Mouse (Mus musculus) lung, postnatal 0 days (tissue): ENCODE results near the gene Scin.

Source experiments
- CTCF ChIP-seq: IDR thresholded peaks from 2 replicates; pipeline ENCODE4 v1.5.1; 2016; ENCODE audit warnings: antibody characterized with exemption, mild to moderate bottlenecking
- EP300 ChIP-seq: IDR thresholded peaks from 2 replicates; pipeline ENCODE4 v1.6.1; 2016; ENCODE audit warnings: antibody characterized with exemption, mild to moderate bottlenecking, control low read depth

- TF ChIP-seq CTCF = no peak
- TF ChIP-seq EP300 = no peak
Measured at GRCm38 (mm10) chr12:40047024-40047423, 87.0 kb downstream of the Scin start.
